Mouse (Mus musculus): ENCODE data around the gene Fndc3b.

DNA sequence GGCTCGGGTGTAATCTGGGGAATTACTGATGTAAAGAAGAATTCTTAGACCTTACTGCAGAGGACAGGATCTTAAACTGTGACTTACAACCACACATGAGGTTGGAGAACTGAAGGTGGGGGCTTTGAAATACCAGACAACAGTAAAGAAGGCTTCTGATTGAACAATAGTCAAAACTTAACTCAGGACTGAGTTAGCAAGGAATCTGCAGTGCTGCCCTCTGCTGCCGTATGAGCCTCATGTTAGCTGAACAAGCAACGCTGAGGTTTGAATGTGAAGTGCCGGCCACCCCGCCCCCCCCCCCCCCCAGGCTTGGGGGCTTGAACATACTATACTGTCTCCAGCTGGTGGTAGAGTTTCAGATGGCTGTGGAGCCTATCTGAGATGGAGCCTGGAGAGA lies 194.6 kb downstream of the Fndc3b start:
- TF ChIP-seq POLR2A (IDR thresholded peaks at IDR 0.05; ENCODE audit: low read depth, low read length), result no peak
- no peak for TF ChIP-seq USF1 (IDR thresholded peaks at IDR 0.05; ENCODE audit: low read depth, low read length)
- no peak for TF ChIP-seq MAX (IDR thresholded peaks at IDR 0.05; ENCODE audit: low read length)
- TF ChIP-seq RCOR1 (conservative IDR thresholded peaks at IDR 0.05; ENCODE audit: low read depth, low read length), result no peak
- no peak for TF ChIP-seq MAZ (IDR thresholded peaks at IDR 0.05; ENCODE audit: low read depth, low read length)
- TF ChIP-seq CTCF (conservative IDR thresholded peaks at IDR 0.05 in 1 of 2, IDR thresholded peaks at IDR 0.05 in 1 of 2; ENCODE audit: low read depth in 2 of 2, low read length in 2 of 2), result peak in 1 of 2 experiments; percentile 62; a peak in 2 of 4 replicates
